Mouse (Mus musculus): Measurements from ENCODE around the gene Gramd1b. TPM values are rescaled to one million over a fixed set of nuclear protein-coding genes. Genes with fewer than 3 reads are reported as not detected.
"Not testable (repeated sequence)": the region's sequence is repeated elsewhere in the genome, so short reads cannot be mapped to it uniquely, and the experiment has no call there.

Gramd1b gene
- total RNA-seq, 2 experiments from 2014 or later: 1.1 to 5.4 TPM

- no peak for ATAC-seq (replicated peaks; ENCODE audit: low FRiP score, poor library complexity, severe bottlenecking)
Observed at GRCm38 (mm10) chr9:40522156-40522555, 9.0 kb downstream of the Gramd1b start.

- ATAC-seq (replicated peaks; ENCODE audit: low FRiP score, poor library complexity, severe bottlenecking): no peak
Observed at GRCm38 (mm10) chr9:40521097-40521496, 10.1 kb downstream of the Gramd1b start.

- ATAC-seq (replicated peaks; ENCODE audit: low FRiP score, poor library complexity, severe bottlenecking): no peak
Observed at GRCm38 (mm10) chr9:40519294-40519693, 11.9 kb downstream of the Gramd1b start.

GRCm38 (mm10) chr9:40511970-40512369, 19.2 kb downstream of the Gramd1b start:
- no peak for ATAC-seq (replicated peaks; ENCODE audit: low FRiP score, poor library complexity, severe bottlenecking)

- ATAC-seq (replicated peaks; ENCODE audit: low FRiP score, poor library complexity, severe bottlenecking): no peak
Observed at GRCm38 (mm10) chr9:40509479-40509878, 21.7 kb downstream of the Gramd1b start.

- ATAC-seq (replicated peaks; ENCODE audit: low FRiP score, poor library complexity, severe bottlenecking): no peak
Observed at GRCm38 (mm10) chr9:40506576-40506975, 24.6 kb downstream of the Gramd1b start.

- ATAC-seq (replicated peaks; ENCODE audit: low FRiP score, poor library complexity, severe bottlenecking): no peak
Observed at GRCm38 (mm10) chr9:40505471-40506312, 25.5 kb downstream of the Gramd1b start.

- ATAC-seq (replicated peaks; ENCODE audit: low FRiP score, poor library complexity, severe bottlenecking): no peak
Observed at GRCm38 (mm10) chr9:40504886-40505285, 26.3 kb downstream of the Gramd1b start.

GRCm38 (mm10) chr9:40500691-40501090, 30.5 kb downstream of the Gramd1b start:
- no peak for ATAC-seq (replicated peaks; ENCODE audit: low FRiP score, poor library complexity, severe bottlenecking)

GRCm38 (mm10) chr9:40482351-40483084, 48.7 kb downstream of the Gramd1b start:
- not testable (repeated sequence) for ATAC-seq (replicated peaks; ENCODE audit: low FRiP score, poor library complexity, severe bottlenecking)

- no peak for ATAC-seq (replicated peaks; ENCODE audit: low FRiP score, poor library complexity, severe bottlenecking)
Observed at GRCm38 (mm10) chr9:40481271-40481670, 49.9 kb downstream of the Gramd1b start.

- ATAC-seq (replicated peaks; ENCODE audit: low FRiP score, poor library complexity, severe bottlenecking): no peak
Observed at GRCm38 (mm10) chr9:40479333-40479732, 51.9 kb downstream of the Gramd1b start.

- no peak for ATAC-seq (replicated peaks; ENCODE audit: low FRiP score, poor library complexity, severe bottlenecking)
Observed at GRCm38 (mm10) chr9:40478146-40478900, 52.9 kb downstream of the Gramd1b start.

GRCm38 (mm10) chr9:40477611-40478010, 53.6 kb downstream of the Gramd1b start:
- ATAC-seq (replicated peaks; ENCODE audit: low FRiP score, poor library complexity, severe bottlenecking): no peak

- no peak for ATAC-seq (replicated peaks; ENCODE audit: low FRiP score, poor library complexity, severe bottlenecking)
Observed at GRCm38 (mm10) chr9:40476098-40476497, 55.1 kb downstream of the Gramd1b start.

GRCm38 (mm10) chr9:40472961-40473510, 58.1 kb downstream of the Gramd1b start:
- no peak for ATAC-seq (replicated peaks; ENCODE audit: low FRiP score, poor library complexity, severe bottlenecking)

- no peak for ATAC-seq (replicated peaks; ENCODE audit: low FRiP score, poor library complexity, severe bottlenecking)
Observed at GRCm38 (mm10) chr9:40469403-40470137, 61.6 kb downstream of the Gramd1b start.

- no peak for ATAC-seq (replicated peaks; ENCODE audit: low FRiP score, poor library complexity, severe bottlenecking)
Observed at GRCm38 (mm10) chr9:40466782-40467181, 64.4 kb downstream of the Gramd1b start.

GRCm38 (mm10) chr9:40465596-40465995, 65.6 kb downstream of the Gramd1b start:
- ATAC-seq (replicated peaks; ENCODE audit: low FRiP score, poor library complexity, severe bottlenecking): no peak
